Mouse (Mus musculus) mouse embryonic stem cell (cell line): Measurements from ENCODE around the gene Galnt17.

Source experiments
- in situ Hi-C, 2 experiments: fragments of 300-500 bp; cut with MboI; formaldehyde crosslinking; loops; 1 replicate in 1 of 2; 3 replicates in 1 of 2; pipeline ENCODE4 v1.14.3; 2019 to 2020; ENCODE audit warnings: low sequenced_read_pairs in 2 of 2, low pct_unique_long_range_greater_than_20kb in 1 of 2, mixed read lengths in 1 of 2; ENCODE audit not compliant: unreplicated experiment in 1 of 2

The Galnt17 gene

GRCm38 (mm10) chr5:131169186-131169585 lies 139.1 kb downstream of the Galnt17 start:
- in situ Hi-C loops: no loop called here

DNA sequence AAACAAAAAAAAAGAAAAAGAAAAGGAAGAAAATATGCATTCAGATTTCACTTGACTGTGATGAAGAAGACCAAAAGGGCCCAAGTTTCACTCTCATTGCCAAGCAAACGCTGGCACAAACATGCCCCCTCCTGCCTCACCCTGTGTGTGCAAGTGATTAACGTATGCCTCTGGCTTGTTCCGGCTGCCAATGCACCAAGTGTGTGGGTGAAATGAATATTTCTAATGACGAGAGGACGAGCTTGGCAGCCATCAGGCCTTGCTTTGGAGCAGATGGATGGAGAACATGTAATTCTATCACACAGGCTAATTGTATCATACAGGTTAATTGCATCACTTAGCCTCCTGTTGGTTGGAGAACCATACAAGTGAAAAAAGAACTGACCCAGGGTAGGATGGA lies 140.9 kb downstream of the Galnt17 start:
- in situ Hi-C loops: no loop called here

- in situ Hi-C loops: no loop called here
Observed at GRCm38 (mm10) chr5:131165681-131166080, 142.6 kb downstream of the Galnt17 start.

DNA sequence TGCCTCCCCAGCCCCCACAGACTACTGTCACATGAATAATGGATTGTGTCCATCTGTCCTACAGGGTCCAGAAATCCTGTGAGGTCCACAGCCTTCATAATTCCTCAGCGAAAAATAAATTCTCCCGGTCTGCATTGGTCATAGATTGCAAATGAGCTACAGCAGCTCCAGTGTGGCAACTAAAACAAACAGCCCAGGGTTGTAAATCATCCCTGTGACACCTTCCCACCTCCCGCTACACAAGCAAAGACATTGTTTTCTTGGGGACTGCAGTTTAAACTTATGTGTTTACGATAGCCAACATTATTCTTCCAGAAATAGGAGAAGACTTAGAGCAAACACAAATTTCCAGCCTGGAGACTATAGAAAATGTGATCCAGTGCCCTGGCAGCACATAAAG lies 150.4 kb downstream of the Galnt17 start:
- in situ Hi-C loops: no loop called here

DNA sequence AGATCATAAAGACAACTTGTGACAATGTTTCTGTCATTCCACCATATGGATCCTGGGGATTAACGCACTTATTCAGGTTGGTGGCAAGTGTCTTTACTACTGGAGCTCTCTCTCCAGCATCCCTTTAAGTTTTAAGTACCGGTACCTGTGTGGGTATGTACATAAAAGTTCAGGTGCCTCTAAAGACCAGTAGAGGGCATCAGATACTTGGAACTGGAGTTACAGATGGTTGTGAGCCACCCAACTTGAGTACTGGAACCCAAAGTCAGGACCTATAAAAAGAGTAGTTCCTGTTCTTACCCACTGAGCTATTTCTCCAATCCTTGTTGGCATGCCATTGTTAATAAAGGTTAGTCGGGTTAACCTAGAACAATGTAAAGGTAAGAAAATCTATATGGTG lies 152.0 kb downstream of the Galnt17 start:
- in situ Hi-C loops: no loop called here

- in situ Hi-C loops: no loop called here
Observed at GRCm38 (mm10) chr5:131142606-131143005, 165.7 kb downstream of the Galnt17 start.

GRCm38 (mm10) chr5:131134809-131135208 lies 173.5 kb downstream of the Galnt17 start:
- in situ Hi-C loops: no loop called here

- in situ Hi-C loops: no loop called here
Observed at GRCm38 (mm10) chr5:131120296-131120840, 187.9 kb downstream of the Galnt17 start.

DNA sequence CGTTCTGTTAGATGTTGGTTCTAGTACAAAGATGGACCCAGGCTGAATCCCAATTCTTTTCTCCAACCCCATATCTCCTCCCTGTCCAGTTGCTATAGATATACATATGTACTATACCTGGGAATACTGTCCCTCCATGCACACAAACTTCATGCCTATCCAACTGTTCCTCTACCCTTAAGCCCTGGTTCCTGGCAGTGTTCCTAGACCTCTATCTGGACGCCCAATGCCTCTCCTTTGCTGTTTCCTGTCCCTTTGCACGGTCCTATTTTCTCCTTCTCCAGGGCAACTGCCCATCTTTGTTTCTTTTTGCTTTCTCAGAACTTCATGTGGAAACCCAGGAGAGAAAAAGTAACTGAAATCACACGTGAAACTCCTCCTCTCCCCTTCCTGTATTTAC lies 188.4 kb downstream of the Galnt17 start:
- in situ Hi-C loops: no loop called here

- in situ Hi-C loops: no loop called here
Observed at GRCm38 (mm10) chr5:131117391-131118040, 190.8 kb downstream of the Galnt17 start.

DNA sequence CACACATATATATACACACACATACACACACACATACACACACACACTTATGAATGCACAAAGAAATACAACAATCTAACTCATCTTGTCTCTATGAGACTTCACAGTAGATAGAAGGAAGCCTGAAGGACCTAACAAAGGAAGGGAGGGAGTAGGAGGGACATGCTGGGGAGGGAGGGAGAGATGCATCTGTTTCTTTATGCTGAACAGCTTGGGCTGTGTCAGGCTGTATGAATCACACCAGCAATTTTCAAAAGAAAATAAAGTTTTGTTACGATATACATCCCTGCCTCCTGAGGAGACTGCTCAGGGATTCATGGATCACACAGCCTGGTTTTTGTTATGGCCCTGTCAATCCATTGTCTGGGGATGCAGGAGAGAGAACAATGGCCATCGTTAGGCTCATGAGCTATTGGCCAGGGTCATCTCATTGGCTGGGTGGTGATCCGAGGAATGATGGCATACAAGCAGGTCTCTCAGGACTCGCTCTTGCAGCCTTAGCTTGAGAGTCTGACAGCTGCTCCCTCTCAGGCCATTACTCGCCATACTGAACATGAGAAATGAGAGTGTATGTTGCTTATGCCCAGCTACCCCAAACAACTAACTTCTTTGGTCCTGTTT lies 194.3 kb downstream of the Galnt17 start:
- in situ Hi-C loops: no loop called here

DNA sequence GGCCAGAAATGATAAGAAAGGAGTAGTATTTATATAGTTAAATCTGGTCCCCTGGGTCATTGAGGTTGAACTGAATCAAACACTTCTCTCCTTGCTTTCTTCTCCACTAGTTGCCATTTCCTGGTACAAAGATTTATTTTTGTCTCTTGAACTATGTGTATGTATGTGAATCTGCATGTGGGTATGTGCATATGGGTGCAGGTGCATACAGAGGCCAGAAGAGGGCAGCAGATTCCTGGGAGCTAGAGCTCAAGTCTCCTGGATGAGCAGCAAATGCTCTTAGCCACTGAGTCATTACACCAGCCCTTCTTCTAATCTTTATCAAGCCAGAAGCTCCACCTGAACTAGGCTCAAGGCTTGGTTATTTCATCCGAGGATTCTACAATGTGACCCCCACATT lies 201.1 kb downstream of the Galnt17 start:
- in situ Hi-C loops: no loop called here

DNA sequence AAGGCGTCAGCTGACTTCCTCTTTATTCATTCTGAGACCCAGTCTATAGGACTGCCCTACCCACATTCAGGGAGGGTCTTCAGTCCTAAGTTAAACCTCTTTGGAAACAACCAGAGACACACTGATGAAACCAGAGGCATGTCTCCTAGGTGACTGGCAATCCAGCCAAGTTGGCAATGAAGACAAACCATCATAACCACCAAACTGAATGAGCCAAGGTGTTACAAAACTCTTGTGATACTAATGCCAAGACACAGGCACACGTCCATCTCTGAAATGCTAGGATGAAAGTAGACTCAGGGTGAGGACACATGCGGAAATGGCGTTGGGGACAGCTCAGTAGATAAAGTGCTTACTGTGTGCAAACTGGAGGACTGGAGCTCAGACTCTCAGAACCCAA lies 211.5 kb downstream of the Galnt17 start:
- in situ Hi-C loops: no loop called here

DNA sequence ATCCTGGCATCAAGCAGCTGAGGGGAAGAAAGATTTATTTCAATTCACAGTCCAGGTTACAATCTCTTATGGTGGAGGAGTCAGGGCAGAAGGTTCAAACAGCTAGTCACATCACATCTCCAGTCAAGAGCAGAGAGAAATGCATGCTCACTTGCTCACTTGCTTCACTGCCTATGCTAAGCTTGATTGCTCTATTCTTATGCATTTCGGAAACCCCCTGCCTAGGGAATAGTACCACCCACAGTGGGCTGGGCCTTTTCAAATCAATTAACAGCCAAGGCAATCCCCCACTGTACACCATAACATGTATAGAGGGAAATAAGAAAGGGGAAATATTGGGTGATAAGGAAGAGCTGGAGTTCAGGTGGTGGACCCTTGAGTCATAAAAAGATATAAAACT lies 212.7 kb downstream of the Galnt17 start:
- in situ Hi-C loops: no loop called here

- in situ Hi-C loops: no loop called here
Observed at GRCm38 (mm10) chr5:131094771-131095170, 213.5 kb downstream of the Galnt17 start.

GRCm38 (mm10) chr5:131094138-131094537 lies 214.2 kb downstream of the Galnt17 start:
- in situ Hi-C loops: no loop called here

DNA sequence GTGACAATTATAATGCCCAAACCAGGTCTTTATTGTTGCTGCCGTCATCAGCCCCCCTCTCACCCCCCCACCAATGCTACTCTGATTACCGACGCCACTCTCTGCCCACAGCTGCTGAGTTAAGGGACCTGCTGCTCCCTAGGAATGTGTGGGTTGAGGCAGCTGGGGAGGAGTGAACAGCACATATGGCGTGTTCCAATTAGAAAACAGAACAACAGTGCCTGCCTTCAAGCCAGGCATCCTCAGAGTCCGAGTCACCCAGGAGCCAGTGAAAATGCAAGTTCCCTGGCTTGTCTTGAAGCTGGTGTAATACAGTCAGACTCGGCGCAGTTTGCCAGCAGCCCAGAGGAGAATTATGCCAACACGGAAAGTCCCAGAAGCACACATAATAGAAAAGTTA lies 218.4 kb downstream of the Galnt17 start:
- in situ Hi-C loops: loop anchor here in 1 of 2 experiments (10.0 kb wide), 1 partner anchor 65 kb away; no protein-coding TSS in a partner anchor

DNA sequence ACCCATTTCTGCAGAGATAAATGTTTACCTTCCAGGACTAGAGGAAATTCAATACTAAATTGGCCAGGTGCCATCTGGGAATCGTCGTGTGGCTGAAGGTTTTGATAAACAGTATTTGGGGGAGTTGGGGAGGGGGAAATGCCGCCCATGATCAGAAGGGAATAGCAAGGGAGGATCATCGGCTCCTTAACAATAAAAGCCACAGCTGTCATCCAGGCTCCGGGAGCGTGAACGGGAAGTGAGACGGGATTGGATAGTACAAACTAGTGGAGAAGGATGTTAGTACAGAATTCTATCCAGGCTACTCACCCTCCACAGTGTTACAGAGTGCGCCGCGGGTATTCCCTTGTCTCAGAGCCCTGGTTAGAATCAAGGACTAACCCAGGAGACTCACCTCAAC lies 219.4 kb downstream of the Galnt17 start:
- in situ Hi-C loops: loop anchor here in 1 of 2 experiments (10.0 kb wide), 1 partner anchor 64 kb away; no protein-coding TSS in a partner anchor

DNA sequence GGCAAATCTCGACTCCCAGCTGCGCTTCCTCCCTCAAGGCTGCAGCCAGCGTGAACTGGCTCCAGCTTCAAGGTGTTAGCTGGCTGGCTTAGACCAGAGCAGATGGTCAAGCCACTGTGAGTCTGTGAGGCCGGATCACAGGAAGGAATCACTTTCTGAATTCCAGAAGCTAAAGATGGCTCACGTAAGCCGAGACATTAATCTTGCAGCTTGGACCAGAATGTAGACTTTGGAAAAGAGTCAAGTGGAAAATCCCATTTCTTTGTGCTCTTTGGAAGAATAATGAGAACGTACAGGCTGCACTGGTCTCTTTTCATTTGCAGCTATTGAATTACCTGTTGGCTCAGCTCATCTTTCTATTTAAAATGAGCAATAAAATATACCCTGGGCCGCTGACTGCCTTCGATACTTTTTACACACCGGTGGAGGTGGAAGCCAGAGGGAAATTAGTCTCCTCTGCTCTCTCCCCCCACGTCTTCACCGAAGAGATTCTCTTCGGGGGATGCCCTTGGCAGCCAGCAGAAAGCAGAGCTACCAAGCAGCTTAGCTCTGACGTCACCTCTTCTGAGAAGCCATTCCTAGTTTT lies 225.1 kb downstream of the Galnt17 start:
- in situ Hi-C loops: loop anchor here in 1 of 2 experiments (10.0 kb wide), 1 partner anchor 58 kb away; no protein-coding TSS in a partner anchor

DNA sequence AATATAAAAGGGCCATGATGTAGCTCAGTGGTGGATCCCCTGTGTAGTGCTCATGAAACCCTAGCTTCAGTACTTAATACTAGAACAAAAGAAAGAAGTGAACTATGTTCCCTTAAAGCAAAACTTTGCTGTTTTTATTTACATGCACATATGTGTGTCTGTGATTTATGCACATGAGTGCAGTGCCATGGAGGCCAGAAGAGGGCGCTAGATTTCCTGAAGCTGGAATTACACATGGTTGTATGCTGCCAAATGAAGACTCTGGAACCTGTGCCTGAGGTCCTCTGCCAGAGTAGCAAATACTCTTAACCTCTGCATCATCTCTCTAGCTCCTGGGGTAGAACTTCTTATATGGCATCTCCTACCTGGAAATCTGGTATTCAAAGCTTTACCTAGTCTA lies 230.6 kb downstream of the Galnt17 start:
- in situ Hi-C loops: no loop called here
